Mouse (Mus musculus) T-cell, adult 2 months (primary cell): ENCODE results near the gene Rcn1.

ENCODE experiments used
- DNase-seq: peaks from one replicate; pipeline ENCODE4 v3.0.0; 2022; ENCODE audit warnings: low spot score

Gene Rcn1

GRCm38 (mm10) chr2:105394375-105394774, 4.7 kb downstream of the Rcn1 start:
- DNase-seq, result no peak

GRCm38 (mm10) chr2:105392514-105392913, 6.6 kb downstream of the Rcn1 start:
- DNase-seq, result no peak

- DNase-seq, result no peak
Observed at GRCm38 (mm10) chr2:105391414-105391784, 7.7 kb downstream of the Rcn1 start.

- DNase-seq, result no peak
Observed at GRCm38 (mm10) chr2:105390653-105391413, 8.3 kb downstream of the Rcn1 start.

GRCm38 (mm10) chr2:105389007-105389890, 9.9 kb downstream of the Rcn1 start:
- no peak for DNase-seq

GRCm38 (mm10) chr2:105386418-105386817, 12.7 kb downstream of the Rcn1 start:
- no peak for DNase-seq

GRCm38 (mm10) chr2:105384998-105385397, 14.1 kb downstream of the Rcn1 start:
- DNase-seq, result no peak

- no peak for DNase-seq
Observed at GRCm38 (mm10) chr2:105383063-105383462, 16.1 kb downstream of the Rcn1 start.

GRCm38 (mm10) chr2:105380757-105381319, 18.3 kb downstream of the Rcn1 start:
- DNase-seq, result no peak

- no peak for DNase-seq
Observed at GRCm38 (mm10) chr2:105379682-105380081, 19.4 kb downstream of the Rcn1 start.

GRCm38 (mm10) chr2:105375705-105376104, 23.4 kb downstream of the Rcn1 start:
- no peak for DNase-seq

GRCm38 (mm10) chr2:105375261-105375660, 23.9 kb downstream of the Rcn1 start:
- DNase-seq, result no peak

GRCm38 (mm10) chr2:105373658-105374057, 25.5 kb downstream of the Rcn1 start:
- no peak for DNase-seq

- DNase-seq, result no peak
Observed at GRCm38 (mm10) chr2:105372727-105373126, 26.4 kb downstream of the Rcn1 start.

GRCm38 (mm10) chr2:105372156-105372555, 27.0 kb downstream of the Rcn1 start:
- no peak for DNase-seq

- DNase-seq, result no peak
Observed at GRCm38 (mm10) chr2:105370698-105371097, 28.4 kb downstream of the Rcn1 start.

- no peak for DNase-seq
Observed at GRCm38 (mm10) chr2:105370240-105370639, 28.9 kb downstream of the Rcn1 start.

- DNase-seq, result peak; percentile 28
Observed at GRCm38 (mm10) chr2:105367623-105368022, 31.5 kb downstream of the Rcn1 start.

GRCm38 (mm10) chr2:105358040-105358439, 41.1 kb downstream of the Rcn1 start:
- no peak for DNase-seq

GRCm38 (mm10) chr2:105356791-105357190, 42.3 kb downstream of the Rcn1 start:
- DNase-seq, result no peak

- no peak for DNase-seq
Observed at GRCm38 (mm10) chr2:105348886-105349285, 50.2 kb downstream of the Rcn1 start.

- DNase-seq, result no peak
Observed at GRCm38 (mm10) chr2:105339993-105340392, 59.1 kb downstream of the Rcn1 start.
